Mouse (Mus musculus) spleen, adult 2 months (tissue): ENCODE data around the gene Vash2. TPM values are rescaled to one million over a fixed set of nuclear protein-coding genes. Genes with fewer than 3 reads are reported as not detected.

Experiments used
- DNase-seq, 2 experiments: peaks; one replicate each; pipeline versions ENCODE4 v3.0.0 to v3.0.0-alpha.2; 2012 to 2021; ENCODE audit warnings: low spot score in 2 of 2, low read depth in 1 of 2
- H3K27ac ChIP-seq: fragments of 200-500 bp; 2 replicates; pipeline ENCODE4 v1.5.1; 2012; ENCODE audit warnings: low read length, inconsistent platforms; ENCODE audit not compliant: insufficient read depth
- H3K27me3 ChIP-seq: fragments of 200-500 bp; 2 replicates; pipeline ENCODE4 v1.6.1; 2012; ENCODE audit warnings: mild to moderate bottlenecking, moderate library complexity, low read length, inconsistent platforms; ENCODE audit not compliant: control insufficient read depth, insufficient read depth
- H3K36me3 ChIP-seq: fragments of 200-500 bp; 2 replicates; pipeline ENCODE4 v1.6.1; 2012; ENCODE audit warnings: mild to moderate bottlenecking, low read length, inconsistent platforms; ENCODE audit not compliant: control insufficient read depth, insufficient read depth
- H3K4me1 ChIP-seq: fragments of 200-500 bp; 2 replicates; pipeline ENCODE4 v1.6.1; 2011; ENCODE audit warnings: inconsistent platforms; ENCODE audit not compliant: control insufficient read depth, insufficient read depth, insufficient read length
- H3K4me3 ChIP-seq: fragments of 200-500 bp; 2 replicates; pipeline ENCODE4 v1.5.1; 2011; ENCODE audit warnings: mild to moderate bottlenecking, inconsistent platforms; ENCODE audit not compliant: insufficient read depth, insufficient read length; ENCODE audit errors: extremely low read depth
- CTCF ChIP-seq: fragments of 200-500 bp; IDR thresholded peaks from 2 replicates; pipeline ENCODE4 v1.5.1; 2011; ENCODE audit warnings: mild to moderate bottlenecking, inconsistent platforms; ENCODE audit not compliant: insufficient read depth, insufficient read length, insufficient replicate concordance; ENCODE audit errors: extremely low read depth
- POLR2A ChIP-seq: fragments of 200-500 bp; IDR thresholded peaks from 2 replicates; pipeline ENCODE4 v1.6.1; 2011; ENCODE audit warnings: low read depth, low read length, inconsistent platforms
- WGBS: fragments of 180-500 bp; shearing (Covaris S2); methylation state at CpG from one replicate; pipeline ENCODE4 v1.1.7; 2018; 5-methylcytosine and 5-hydroxymethylcytosine counted together
- polyA plus RNA-seq: library from polyadenylated mRNA; depleted of rRNA; stranded (reverse); fragments of >200 nt; gene quantifications from 2 replicates; pipeline ENCODE4 v1.2.3, GENCODE M21; 2012

The Vash2 gene
- polyA plus RNA-seq, 1 experiment: 0.56 TPM

DNA sequence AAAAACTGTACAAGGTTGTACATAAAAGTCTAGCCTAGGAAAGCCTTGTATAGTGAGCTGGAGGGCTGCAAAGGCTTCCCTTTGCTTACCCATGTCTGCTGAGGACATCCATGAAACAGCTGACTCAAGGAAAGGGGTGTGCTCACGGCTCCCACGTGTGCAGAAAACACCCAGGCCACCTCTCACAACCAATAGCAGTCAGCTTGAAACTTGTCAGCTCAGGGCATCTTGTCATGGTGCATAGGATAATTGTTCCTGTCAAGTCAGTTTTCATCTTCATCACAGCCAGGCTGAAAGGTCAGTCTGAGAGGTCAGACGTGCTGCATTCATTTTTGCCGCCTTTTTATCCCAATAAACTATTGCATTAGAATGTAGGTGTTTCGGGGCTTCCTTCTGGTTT, 31.1 kb downstream of the Vash2 start:
- Histone ChIP-seq H3K27me3 (no peaks in the 10 kb centered on the region), H3K27ac (no peak overlapping the region), H3K36me3 (peaks cover 16% of the 10 kb centered on the region), H3K4me3 (no peak overlapping the region), H3K4me1 (no peaks in the 10 kb centered on the region)
- DNase-seq: no peak
- WGBS: 82% methylated on average over 5 of the region's 5 CpGs
- TF ChIP-seq POLR2A (no peak), CTCF (no peak)

DNA sequence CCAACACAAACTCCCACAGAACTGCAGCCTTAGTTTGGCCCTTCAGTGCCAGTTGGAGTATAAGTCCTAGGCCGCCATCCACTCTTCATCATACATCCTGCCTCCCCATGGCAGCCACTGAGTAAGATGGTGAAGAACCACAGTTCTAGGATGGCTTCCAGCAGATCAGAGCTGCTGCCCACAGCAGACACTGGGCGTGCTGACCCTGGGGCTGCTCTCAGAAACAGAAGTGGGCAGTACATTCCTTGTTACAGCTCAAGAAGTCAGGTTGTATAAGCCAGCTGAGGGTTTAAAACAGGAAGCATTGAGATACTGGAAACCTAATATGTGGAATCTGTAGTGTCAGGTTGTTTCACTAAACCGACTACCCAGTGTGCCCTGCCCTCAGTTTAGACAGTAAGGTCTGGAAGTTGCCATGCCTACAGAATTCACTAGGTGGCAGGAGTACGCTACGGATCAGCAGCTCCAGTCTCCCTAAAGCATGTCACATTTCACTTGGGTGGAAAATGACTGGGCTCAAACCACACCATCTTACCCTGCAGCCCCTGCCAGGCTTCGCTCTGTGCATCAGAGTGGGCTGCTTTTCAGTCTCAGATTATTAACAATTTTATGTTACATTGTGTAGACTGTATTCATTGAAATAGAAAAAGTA, 34.9 kb downstream of the Vash2 start:
- TF ChIP-seq POLR2A (no peak), CTCF (peak; percentile 63; the same call in 1 of the 2 replicates)
- Histone ChIP-seq H3K27me3 (no peaks in the 10 kb centered on the region), H3K27ac (no peak overlapping the region), H3K4me3 (no peak overlapping the region), H3K36me3 (peaks cover 43% of the 10 kb centered on the region), H3K4me1 (no peaks in the 10 kb centered on the region)
- 61% methylated on average over 6 of the region's 6 CpGs for WGBS
- peak; percentile 12 to 55 for DNase-seq

DNA sequence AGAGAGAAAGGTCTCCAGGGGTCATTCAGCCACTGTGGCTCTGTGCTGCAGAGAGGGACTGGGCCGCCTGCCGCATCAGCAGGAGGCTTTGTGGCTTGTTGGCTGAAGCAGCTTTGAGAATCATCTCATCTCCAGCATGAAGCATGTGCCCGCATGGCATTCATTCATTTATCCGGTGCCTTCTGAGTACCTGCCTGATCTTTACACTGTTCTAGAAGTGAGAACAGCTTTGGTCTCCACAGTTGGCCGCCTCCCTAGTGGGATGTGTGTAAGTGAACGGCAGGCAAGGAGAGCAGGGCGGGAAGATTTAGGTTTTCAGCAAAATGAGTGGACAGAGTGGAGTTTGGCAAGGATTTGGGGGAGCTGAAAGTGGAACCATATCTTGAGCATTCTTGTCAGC, 39.3 kb downstream of the Vash2 start:
- TF ChIP-seq POLR2A (no peak), CTCF (no peak)
- Histone ChIP-seq H3K4me3 (no peak overlapping the region), H3K27me3 (no peaks in the 10 kb centered on the region), H3K36me3 (peaks cover 51% of the 10 kb centered on the region), H3K4me1 (no peaks in the 10 kb centered on the region), H3K27ac (no peak overlapping the region)
- 95% methylated on average over 7 of the region's 7 CpGs for WGBS
- no peak for DNase-seq

DNA sequence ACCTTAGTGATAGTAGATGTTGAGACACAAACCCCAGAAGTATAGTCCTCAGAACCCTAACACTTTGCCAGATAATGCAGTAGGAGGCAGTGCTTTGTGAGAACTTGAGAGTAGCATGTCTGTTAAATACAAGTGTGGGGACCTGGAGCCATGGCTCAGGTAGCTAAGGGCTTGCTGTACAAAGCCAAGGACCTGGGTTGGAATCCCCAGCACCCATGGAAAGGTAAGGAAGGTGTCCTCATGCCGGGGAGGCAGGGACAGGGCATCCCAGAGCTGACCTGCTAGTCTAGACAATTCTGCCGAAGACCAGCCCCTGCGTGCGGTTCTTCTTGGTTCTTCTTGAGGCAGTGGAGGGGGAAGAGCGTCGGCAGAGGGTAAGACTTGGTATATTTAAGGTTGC, 48.9 kb downstream of the Vash2 start:
- Histone ChIP-seq H3K27me3 (no peaks in the 10 kb centered on the region), H3K36me3 (peaks cover 11% of the 10 kb centered on the region), H3K27ac (no peak overlapping the region), H3K4me1 (peaks cover 5% of the 10 kb centered on the region), H3K4me3 (no peak overlapping the region)
- DNase-seq: no peak
- TF ChIP-seq CTCF: no peak
- TF ChIP-seq POLR2A: no peak
- 90% methylated on average over 6 of the region's 6 CpGs for WGBS

DNA sequence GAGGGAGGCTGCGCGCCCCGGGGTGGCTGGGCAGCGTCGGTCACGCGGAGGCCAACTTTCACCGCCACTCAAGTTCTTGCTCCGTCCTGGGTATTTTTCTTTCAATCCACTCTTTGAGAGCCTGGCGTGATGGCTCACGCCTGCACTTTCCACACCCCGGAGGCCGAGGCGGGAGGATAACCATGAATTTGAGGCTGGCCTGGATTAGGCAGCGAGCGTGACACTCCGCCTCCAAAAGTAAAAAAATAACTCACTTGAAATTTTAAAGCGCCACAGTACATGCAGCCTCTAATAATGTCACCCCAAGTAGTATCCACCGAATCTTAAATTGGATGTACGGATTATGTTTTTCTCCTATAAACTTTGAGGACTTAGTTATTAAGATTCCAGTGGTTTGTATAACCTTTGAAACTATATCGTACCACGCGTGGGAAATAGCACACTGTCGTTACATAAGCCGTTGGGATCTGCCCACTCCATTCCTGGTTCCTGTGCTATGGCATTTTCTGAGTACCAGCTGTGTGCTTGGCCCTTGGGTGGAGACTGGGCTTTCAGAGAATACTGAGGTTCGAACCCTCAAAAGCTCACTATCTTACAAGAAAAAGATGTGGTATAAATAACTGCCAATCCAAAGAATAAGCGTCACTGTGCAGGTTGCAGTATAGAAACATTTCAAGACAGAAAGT, 49.9 kb downstream of the Vash2 start:
- TF ChIP-seq POLR2A (no peak), CTCF (no peak)
- 2% methylated on average over 27 of the region's 27 CpGs for WGBS

DNA sequence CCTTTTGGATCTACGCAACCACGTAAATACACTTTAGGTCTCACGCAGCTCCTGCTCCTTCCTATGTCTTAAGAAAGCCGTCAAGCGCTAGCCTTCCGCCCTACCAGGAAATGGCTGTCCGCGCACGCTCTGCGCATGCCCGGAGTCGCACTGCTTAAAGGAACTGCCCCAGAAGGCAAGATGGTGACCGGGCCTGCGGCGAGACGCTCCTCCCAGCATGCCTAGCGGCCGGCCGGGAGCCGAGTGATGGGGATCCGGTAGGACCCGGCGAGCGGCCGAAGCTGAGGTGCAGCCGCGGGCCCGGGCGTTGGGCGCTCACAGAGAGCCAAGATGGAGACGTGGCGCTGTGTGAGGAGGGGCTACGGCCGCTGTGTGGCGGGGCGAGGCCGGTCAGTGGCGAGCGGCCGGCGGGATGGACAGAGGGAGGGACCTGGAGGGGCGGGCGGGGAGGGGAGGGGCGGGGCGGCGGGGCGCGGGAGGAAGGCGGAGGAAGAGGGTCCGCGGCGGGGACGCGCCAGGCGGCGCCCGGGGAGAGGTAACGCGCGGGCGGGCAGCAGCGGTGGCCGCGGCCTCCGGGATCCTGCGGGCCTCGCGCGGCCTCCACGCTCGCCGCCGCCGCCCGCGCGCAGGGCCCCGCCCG, 50.6 kb downstream of the Vash2 start:
- H3K27ac ChIP-seq: peak overlapping the region; percentile 97
- peak overlapping the region; percentile 95 for H3K4me3 ChIP-seq
- DNase-seq: peak; percentile 95 to 99
- peak; percentile 76 for TF ChIP-seq POLR2A
- TF ChIP-seq CTCF: no peak
- H3K27me3 ChIP-seq: no peaks in the 10 kb centered on the region
- under 1% methylated on average over 65 of the region's 79 CpGs for WGBS
- peaks cover 5% of the 10 kb centered on the region for H3K4me1 ChIP-seq
- H3K36me3 ChIP-seq: 0 out of 2 replicates have a peak, but pooled peaks cover 1% of the 10 kb centered on the region

More for the DNA sequence above, 49.9 kb downstream of the Vash2 start:
- Histone ChIP-seq H3K4me3 (peak overlapping the region; percentile 95), H3K4me1 (peaks cover 5% of the 10 kb centered on the region), H3K27me3 (no peaks in the 10 kb centered on the region), H3K36me3 (peaks cover 5% of the 10 kb centered on the region), H3K27ac (peak overlapping the region; percentile 97)
- peak; percentile 19 to 26 for DNase-seq
